Mouse (Mus musculus): ENCODE measurements around the gene Txndc12.

DNA sequence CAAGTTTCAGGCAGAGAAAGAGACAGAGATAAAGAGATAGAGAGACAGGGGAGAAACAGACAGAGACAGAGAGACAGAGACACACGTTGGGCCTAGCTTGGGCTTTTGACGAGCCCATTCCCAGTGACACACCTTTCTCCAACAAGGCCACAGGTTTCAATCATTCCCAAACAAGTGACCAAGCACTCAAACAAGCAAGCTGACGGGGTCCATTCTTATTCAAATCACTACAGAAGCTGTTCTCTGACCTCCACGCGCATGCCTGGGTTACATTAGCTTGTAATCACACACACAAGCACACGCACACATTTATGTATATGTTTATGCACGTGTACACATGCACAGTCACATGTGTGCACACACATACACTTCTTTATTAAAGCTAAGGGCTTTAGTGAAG is 66.0 kb downstream of the Txndc12 start:
- TF ChIP-seq CTCF (IDR thresholded peaks at IDR 0.05) = no peak
- no peak for TF ChIP-seq POLR2A (IDR thresholded peaks at IDR 0.05; ENCODE audit: insufficient read depth, low read depth, low read length)

Measured in heart, adult 2 months (tissue).